Mouse (Mus musculus) ES-E14 (cell line): ENCODE results near the gene Zg16. TPM values are rescaled to one million over a fixed set of nuclear protein-coding genes. Genes with fewer than 3 reads are reported as not detected.

Experiments
- DNase-seq: peaks from one replicate; pipeline ENCODE4 v3.0.0-alpha.2; 2013; ENCODE audit warnings: low read depth, low spot score
- H3K27ac ChIP-seq: 2 replicates; pipeline ENCODE4 v1.5.1; 2012; ENCODE audit warnings: low read depth, mild to moderate bottlenecking, low read length, moderate library complexity, mixed read lengths; ENCODE audit not compliant: poor library complexity, insufficient read depth, severe bottlenecking
- H3K36me3 ChIP-seq: 2 replicates; pipeline ENCODE4 v1.6.1; 2012; ENCODE audit warnings: mild to moderate bottlenecking, low read length, moderate library complexity, mixed read lengths; ENCODE audit not compliant: control insufficient read depth, poor library complexity, insufficient read depth, severe bottlenecking
- H3K4me1 ChIP-seq, 2 experiments: fragments of 150-350 bp in 1 of 2; sonication (generic) in 1 of 2; 2 replicates each; pipeline ENCODE4 v1.6.1; 2012; ENCODE audit warnings: low read length in 2 of 2, mild to moderate bottlenecking in 1 of 2, mixed read lengths in 1 of 2; ENCODE audit not compliant: control insufficient read depth in 2 of 2, insufficient read depth in 2 of 2, poor library complexity in 1 of 2
- H3K4me3 ChIP-seq, 2 experiments: fragments of 150-350 bp in 1 of 2; sonication (generic) in 1 of 2; 2 replicates each; pipeline ENCODE4 v1.5.1; 2012; ENCODE audit warnings: low read length in 2 of 2, low read depth in 1 of 2, mild to moderate bottlenecking in 1 of 2, mixed read lengths in 1 of 2; ENCODE audit not compliant: insufficient read depth in 1 of 2, poor library complexity in 1 of 2, severe bottlenecking in 1 of 2
- H3K9ac ChIP-seq: 2 replicates; pipeline ENCODE4 v1.6.1; 2012; ENCODE audit warnings: low read depth, mild to moderate bottlenecking, low read length, mixed read lengths; ENCODE audit not compliant: poor library complexity, insufficient read depth, severe bottlenecking
- H3K9me3 ChIP-seq: fragments of 150-350 bp; sonication (generic); 2 replicates; pipeline ENCODE4 v1.6.1; 2012; ENCODE audit warnings: low read depth, mild to moderate bottlenecking, low read length; ENCODE audit not compliant: control insufficient read depth, insufficient read depth
- CHD2 ChIP-seq: IDR thresholded peaks from 2 replicates; pipeline ENCODE4 v1.6.1; 2014; ENCODE audit warnings: mild to moderate bottlenecking, low read depth, low read length, inconsistent platforms
- HCFC1 ChIP-seq: IDR thresholded peaks from 2 replicates; pipeline ENCODE4 v1.6.1; 2012; ENCODE audit warnings: low read length, inconsistent platforms, borderline replicate concordance; ENCODE audit not compliant: insufficient read depth
- MAFK ChIP-seq: IDR thresholded peaks from 2 replicates; pipeline ENCODE4 v1.6.1; 2014; ENCODE audit warnings: mild to moderate bottlenecking, low read depth, low read length, inconsistent platforms; ENCODE audit not compliant: insufficient read depth
- ZC3H11A ChIP-seq: IDR thresholded peaks from 2 replicates; pipeline ENCODE4 v1.6.1; 2012; ENCODE audit warnings: low read depth, mild to moderate bottlenecking, inconsistent platforms, low read length, borderline replicate concordance
- ZNF384 ChIP-seq: IDR thresholded peaks from 2 replicates; pipeline ENCODE4 v1.6.1; 2012; ENCODE audit warnings: low read depth, low read length, inconsistent platforms
- in situ Hi-C, 2 experiments: fragments of 600-800 bp; cut with MboI; formaldehyde crosslinking; loops; one replicate each; pipeline ENCODE4 v1.15.1; 2025; ENCODE audit warnings: low sequenced_read_pairs in 2 of 2, inconsistent platforms in 1 of 2; ENCODE audit not compliant: unreplicated experiment in 2 of 2
- total RNA-seq: library from RNA; depleted of rRNA; stranded (reverse); fragments of 300-350 nt; gene quantifications from 2 replicates; pipeline ENCODE4 v1.2.3, GENCODE M21; 2012

Zg16 gene
- total RNA-seq, 1 experiment, result not detected

GRCm38 (mm10) chr7:127024755-127025555, 62.2 kb downstream of the Zg16 start:
- TF ChIP-seq CHD2, result no peak
- TF ChIP-seq ZNF384, result no peak
- 0 out of 2 replicates have a peak, but pooled peaks have one; percentile 12 for TF ChIP-seq HCFC1
- TF ChIP-seq MAFK, result no peak
- no peak for DNase-seq
- Histone ChIP-seq H3K4me3 (peak overlapping the region; percentile 87 to 89), H3K9me3 (no peaks in the 10 kb centered on the region), H3K9ac (peak overlapping the region; percentile 90), H3K27ac (peak overlapping the region; percentile 99), H3K4me1 (peaks cover 9 to 11% of the 10 kb centered on the region in 2 experiments; a peak in 2 of 4 replicates), H3K36me3 (peaks cover 48% of the 10 kb centered on the region)
- in situ Hi-C loops, result no loop called here

GRCm38 (mm10) chr7:127023896-127024690, 63.0 kb downstream of the Zg16 start:
- in situ Hi-C loops, result no loop called here

GRCm38 (mm10) chr7:127023272-127023691, 63.8 kb downstream of the Zg16 start:
- H3K36me3 ChIP-seq, result peaks cover 43% of the 10 kb centered on the region
- in situ Hi-C loops, result no loop called here
- H3K4me3 ChIP-seq, result peak overlapping the region in 1 of 2 experiments; percentile 87; a peak in 3 of 4 replicates

More at GRCm38 (mm10) chr7:127023896-127024690, 63.0 kb downstream of the Zg16 start:
- Histone ChIP-seq H3K9me3 (no peaks in the 10 kb centered on the region), H3K9ac (peak overlapping the region; percentile 90), H3K36me3 (peaks cover 47% of the 10 kb centered on the region), H3K4me3 (peak overlapping the region; percentile 87 to 89), H3K4me1 (peaks cover 9 to 11% of the 10 kb centered on the region in 2 experiments; a peak in 2 of 4 replicates), H3K27ac (peak overlapping the region; percentile 99; the same call in 1 of the 2 replicates)
- TF ChIP-seq MAFK, result 0 out of 2 replicates have a peak, but pooled peaks have one; percentile 44
- no peak for TF ChIP-seq HCFC1
- no peak for DNase-seq

GRCm38 (mm10) chr7:127022528-127023271, 64.4 kb downstream of the Zg16 start:
- TF ChIP-seq ZC3H11A, result no peak
- no peak for TF ChIP-seq HCFC1
- no peak for TF ChIP-seq CHD2
- TF ChIP-seq ZNF384, result no peak
- Histone ChIP-seq H3K4me3 (peak overlapping the region in 1 of 2 experiments; percentile 87; a peak in 3 of 4 replicates), H3K4me1 (peaks cover 5 to 11% of the 10 kb centered on the region in 2 experiments; a peak in 2 of 4 replicates), H3K9ac (peak overlapping the region; percentile 90), H3K36me3 (peaks cover 37% of the 10 kb centered on the region), H3K27ac (peak overlapping the region; percentile 24), H3K9me3 (no peaks in the 10 kb centered on the region)
- in situ Hi-C loops, result no loop called here
- no peak for DNase-seq

More at GRCm38 (mm10) chr7:127023272-127023691, 63.8 kb downstream of the Zg16 start:
- H3K4me1 ChIP-seq, result peaks cover 7 to 11% of the 10 kb centered on the region in 2 experiments; a peak in 2 of 4 replicates
- no peak for DNase-seq
- H3K9me3 ChIP-seq, result no peaks in the 10 kb centered on the region
- no peak for TF ChIP-seq HCFC1
- no peak for TF ChIP-seq CHD2
- no peak for TF ChIP-seq ZNF384
- no peak for TF ChIP-seq MAFK
- TF ChIP-seq ZC3H11A, result no peak
- peak overlapping the region; percentile 90 for H3K9ac ChIP-seq
- H3K27ac ChIP-seq, result no peak overlapping the region
